Mouse (Mus musculus): ENCODE data around the gene Amh. TPM values are rescaled to one million over a fixed set of nuclear protein-coding genes. Genes with fewer than 3 reads are reported as not detected.
"Not testable (repeated sequence)": the region's sequence is repeated elsewhere in the genome, so short reads cannot be mapped to it uniquely, and the experiment has no call there.

Amh gene
- polyA plus RNA-seq, 1 experiment from 2014 or later, result 0.12 TPM

DNA sequence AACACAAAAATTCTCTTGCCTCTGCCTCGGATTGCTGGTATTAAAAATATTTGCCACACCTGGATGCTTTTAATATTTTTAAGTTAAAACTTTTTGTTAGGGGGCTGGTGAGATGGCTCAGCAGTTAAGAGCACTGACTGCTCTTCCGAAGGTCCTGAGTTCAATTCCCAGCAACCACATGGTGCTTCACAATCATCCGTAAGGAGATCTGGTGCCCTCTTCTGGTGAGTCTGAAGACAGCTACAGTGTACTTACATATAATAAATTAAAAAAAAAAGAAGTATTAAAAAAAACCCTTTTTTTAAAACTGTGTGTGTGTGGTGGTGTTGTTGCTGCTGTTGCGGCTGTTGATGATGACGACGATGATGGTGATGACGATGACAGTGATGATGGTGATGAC is 12.9 kb downstream of the Amh start:
- WGBS, result 85% methylated on average over 7 of the region's 7 CpGs

GRCm38 (mm10) chr10:80818599-80819281 is 13.7 kb downstream of the Amh start:
- 59% methylated on average over 6 of the region's 6 CpGs for WGBS
- no peak for ATAC-seq (ENCODE audit: insufficient number of reproducible peaks, insufficient read depth, low FRiP score, low read depth)
- no peak overlapping the region for H3K9ac ChIP-seq (ENCODE audit: low read length)

More for the DNA sequence above, 12.9 kb downstream of the Amh start:
- H3K27me3 ChIP-seq (ENCODE audit: control insufficient read depth, insufficient read depth, low read length); H3K9ac ChIP-seq (ENCODE audit: low read length); H3K4me1 ChIP-seq (ENCODE audit: control insufficient read depth in 2 of 2, insufficient read depth in 2 of 2, low read length in 2 of 2); H3K4me3 ChIP-seq (ENCODE audit: control insufficient read depth in 1 of 2, insufficient read depth in 1 of 2, low read depth in 1 of 2, low read length in 2 of 2); H3K9me3 ChIP-seq (ENCODE audit: control insufficient read depth, low read length); H3K36me3 ChIP-seq (ENCODE audit: control insufficient read depth, insufficient read depth, low read length); ATAC-seq (ENCODE audit: insufficient number of reproducible peaks, insufficient read depth, low FRiP score, low read depth); H3K27ac ChIP-seq (replicated peaks in 1 of 2; ENCODE audit: control insufficient read depth in 1 of 2, insufficient read depth in 1 of 2, low read depth in 2 of 2, low read length in 2 of 2); H3K4me2 ChIP-seq (ENCODE audit: low read length): not testable (repeated sequence)

DNA sequence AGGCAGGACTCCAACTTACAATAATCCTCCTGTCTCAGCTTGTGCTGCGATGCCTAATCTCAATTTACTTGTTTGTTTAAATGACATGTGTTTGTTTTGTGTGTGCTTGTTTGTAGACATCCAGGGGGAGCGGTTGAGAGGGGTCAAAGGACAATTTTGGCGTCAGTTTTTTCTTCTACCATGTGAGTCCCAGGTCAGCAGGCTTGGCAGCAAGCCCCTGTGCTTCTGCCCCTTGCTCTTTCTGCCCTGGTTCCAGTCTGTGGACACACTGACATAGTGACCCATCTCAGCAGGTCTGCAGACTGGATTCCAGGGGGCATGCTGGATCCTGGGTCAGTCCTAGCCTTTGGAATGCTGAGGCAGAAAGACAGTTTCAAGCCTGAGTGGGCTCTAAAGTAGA is 14.4 kb downstream of the Amh start:
- H3K36me3 ChIP-seq (ENCODE audit: control insufficient read depth, insufficient read depth, low read length), result no peaks in the 10 kb centered on the region
- H3K4me1 ChIP-seq (ENCODE audit: control insufficient read depth in 2 of 2, insufficient read depth in 2 of 2, low read length in 2 of 2), result no peaks in the 10 kb centered on the region
- H3K4me2 ChIP-seq (ENCODE audit: low read length), result no peak overlapping the region
- no peak overlapping the region for H3K4me3 ChIP-seq (ENCODE audit: control insufficient read depth in 1 of 2, insufficient read depth in 1 of 2, low read depth in 1 of 2, low read length in 2 of 2)
- WGBS, result 43% methylated on average over 3 of the region's 3 CpGs
- H3K27ac ChIP-seq (replicated peaks in 1 of 2; ENCODE audit: control insufficient read depth in 1 of 2, insufficient read depth in 1 of 2, low read depth in 2 of 2, low read length in 2 of 2), result no peak overlapping the region
- H3K9me3 ChIP-seq (ENCODE audit: control insufficient read depth, low read length), result no peaks in the 10 kb centered on the region
- no peak for ATAC-seq (ENCODE audit: insufficient number of reproducible peaks, insufficient read depth, low FRiP score, low read depth)
- H3K27me3 ChIP-seq (ENCODE audit: control insufficient read depth, insufficient read depth, low read length), result no peaks in the 10 kb centered on the region
- H3K9ac ChIP-seq (ENCODE audit: low read length), result no peak overlapping the region

More at GRCm38 (mm10) chr10:80818599-80819281, 13.7 kb downstream of the Amh start:
- Histone ChIP-seq H3K4me3 (ENCODE audit: control insufficient read depth in 1 of 2, insufficient read depth in 1 of 2, low read depth in 1 of 2, low read length in 2 of 2) (no peak overlapping the region), H3K36me3 (ENCODE audit: control insufficient read depth, insufficient read depth, low read length) (no peaks in the 10 kb centered on the region), H3K4me2 (ENCODE audit: low read length) (no peak overlapping the region), H3K27me3 (ENCODE audit: control insufficient read depth, insufficient read depth, low read length) (no peaks in the 10 kb centered on the region), H3K4me1 (ENCODE audit: control insufficient read depth in 2 of 2, insufficient read depth in 2 of 2, low read length in 2 of 2) (no peaks in the 10 kb centered on the region), H3K27ac (replicated peaks in 1 of 2; ENCODE audit: control insufficient read depth in 1 of 2, insufficient read depth in 1 of 2, low read depth in 2 of 2, low read length in 2 of 2) (no peak overlapping the region), H3K9me3 (ENCODE audit: control insufficient read depth, low read length) (no peaks in the 10 kb centered on the region)

DNA sequence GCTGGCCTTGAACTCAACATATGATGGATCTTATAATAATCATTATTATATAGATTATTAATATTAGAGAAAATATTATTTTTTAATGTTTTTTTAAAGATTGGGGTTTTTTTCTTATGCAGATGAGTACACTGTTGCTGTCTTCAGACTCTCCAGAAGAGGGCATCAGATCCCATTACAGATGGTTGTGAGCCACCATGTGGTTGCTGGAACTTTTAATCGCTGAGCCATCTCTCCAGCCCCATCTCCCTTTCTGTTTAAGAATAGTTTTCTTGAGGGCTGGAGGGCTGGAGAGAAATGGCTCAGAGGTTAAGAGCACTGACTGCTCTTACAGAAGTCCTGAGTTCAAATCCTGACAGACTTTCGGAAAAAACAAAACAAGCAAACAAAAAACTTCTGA is 16.9 kb downstream of the Amh start:
- no peak overlapping the region for H3K4me2 ChIP-seq (ENCODE audit: low read length)
- H3K4me1 ChIP-seq (ENCODE audit: control insufficient read depth in 2 of 2, insufficient read depth in 2 of 2, low read length in 2 of 2), result no peaks in the 10 kb centered on the region
- no peaks in the 10 kb centered on the region for H3K27me3 ChIP-seq (ENCODE audit: control insufficient read depth, insufficient read depth, low read length)
- H3K27ac ChIP-seq (replicated peaks in 1 of 2; ENCODE audit: control insufficient read depth in 1 of 2, insufficient read depth in 1 of 2, low read depth in 2 of 2, low read length in 2 of 2), result no peak overlapping the region
- 36% methylated on average over 2 of the region's 2 CpGs for WGBS
- H3K36me3 ChIP-seq (ENCODE audit: control insufficient read depth, insufficient read depth, low read length), result no peaks in the 10 kb centered on the region
- no peak for ATAC-seq (ENCODE audit: insufficient number of reproducible peaks, insufficient read depth, low FRiP score, low read depth)
- no peak overlapping the region for H3K9ac ChIP-seq (ENCODE audit: low read length)
- no peaks in the 10 kb centered on the region for H3K9me3 ChIP-seq (ENCODE audit: control insufficient read depth, low read length)
- no peak overlapping the region for H3K4me3 ChIP-seq (ENCODE audit: control insufficient read depth in 1 of 2, insufficient read depth in 1 of 2, low read depth in 1 of 2, low read length in 2 of 2)

GRCm38 (mm10) chr10:80822528-80822927 is 17.5 kb downstream of the Amh start:
- H3K9ac ChIP-seq (ENCODE audit: low read length), result no peak overlapping the region
- no peak for ATAC-seq (ENCODE audit: insufficient number of reproducible peaks, insufficient read depth, low FRiP score, low read depth)
- H3K36me3 ChIP-seq (ENCODE audit: control insufficient read depth, insufficient read depth, low read length), result 0 out of 2 replicates have a peak, but pooled peaks cover 1% of the 10 kb centered on the region
- H3K4me2 ChIP-seq (ENCODE audit: low read length), result no peak overlapping the region
- no peaks in the 10 kb centered on the region for H3K27me3 ChIP-seq (ENCODE audit: control insufficient read depth, insufficient read depth, low read length)
- H3K4me3 ChIP-seq (ENCODE audit: control insufficient read depth in 1 of 2, insufficient read depth in 1 of 2, low read depth in 1 of 2, low read length in 2 of 2), result no peak overlapping the region
- H3K4me1 ChIP-seq (ENCODE audit: control insufficient read depth in 2 of 2, insufficient read depth in 2 of 2, low read length in 2 of 2), result peaks cover 0 to under 1% of the 10 kb centered on the region in 2 experiments; a peak in 2 of 4 replicates
- H3K9me3 ChIP-seq (ENCODE audit: control insufficient read depth, low read length), result no peaks in the 10 kb centered on the region
- H3K27ac ChIP-seq (replicated peaks in 1 of 2; ENCODE audit: control insufficient read depth in 1 of 2, insufficient read depth in 1 of 2, low read depth in 2 of 2, low read length in 2 of 2), result no peak overlapping the region
- WGBS, result 83% methylated on average over 5 of the region's 5 CpGs

- Histone ChIP-seq H3K4me1 (ENCODE audit: control insufficient read depth in 2 of 2, insufficient read depth in 2 of 2, low read length in 2 of 2) (peaks cover 2 to 9% of the 10 kb centered on the region in 2 experiments; a peak in 3 of 4 replicates), H3K27ac (replicated peaks in 1 of 2; ENCODE audit: control insufficient read depth in 1 of 2, insufficient read depth in 1 of 2, low read depth in 2 of 2, low read length in 2 of 2) (no peak overlapping the region), H3K27me3 (ENCODE audit: control insufficient read depth, insufficient read depth, low read length) (no peaks in the 10 kb centered on the region), H3K9me3 (ENCODE audit: control insufficient read depth, low read length) (no peaks in the 10 kb centered on the region), H3K36me3 (ENCODE audit: control insufficient read depth, insufficient read depth, low read length) (peaks cover 7% of the 10 kb centered on the region; the same call in 1 of the 2 replicates), H3K9ac (ENCODE audit: low read length) (no peak overlapping the region), H3K4me3 (ENCODE audit: control insufficient read depth in 1 of 2, insufficient read depth in 1 of 2, low read depth in 1 of 2, low read length in 2 of 2) (no peak overlapping the region), H3K4me2 (ENCODE audit: low read length) (no peak overlapping the region)
- no peak for ATAC-seq (ENCODE audit: insufficient number of reproducible peaks, insufficient read depth, low FRiP score, low read depth)
- 80% methylated on average over 1 of the region's 1 CpGs for WGBS
Measured at GRCm38 (mm10) chr10:80823316-80823715, 18.3 kb downstream of the Amh start.

- Histone ChIP-seq H3K36me3 (ENCODE audit: control insufficient read depth, insufficient read depth, low read length) (peaks cover 12% of the 10 kb centered on the region), H3K9ac (ENCODE audit: low read length) (no peak overlapping the region), H3K4me3 (ENCODE audit: control insufficient read depth in 1 of 2, insufficient read depth in 1 of 2, low read depth in 1 of 2, low read length in 2 of 2) (no peak overlapping the region), H3K4me1 (ENCODE audit: control insufficient read depth in 2 of 2, insufficient read depth in 2 of 2, low read length in 2 of 2) (peaks cover 2 to 11% of the 10 kb centered on the region in 2 experiments; a peak in 3 of 4 replicates), H3K9me3 (ENCODE audit: control insufficient read depth, low read length) (no peaks in the 10 kb centered on the region), H3K4me2 (ENCODE audit: low read length) (no peak overlapping the region), H3K27ac (replicated peaks in 1 of 2; ENCODE audit: control insufficient read depth in 1 of 2, insufficient read depth in 1 of 2, low read depth in 2 of 2, low read length in 2 of 2) (peak overlapping the region in 1 of 2 experiments; percentile 36; a peak in 2 of 4 replicates), H3K27me3 (ENCODE audit: control insufficient read depth, insufficient read depth, low read length) (no peaks in the 10 kb centered on the region)
- 56% methylated on average over 8 of the region's 8 CpGs for WGBS
- no peak for ATAC-seq (ENCODE audit: insufficient number of reproducible peaks, insufficient read depth, low FRiP score, low read depth)
Measured at GRCm38 (mm10) chr10:80823847-80824643, 19.0 kb downstream of the Amh start.
